Mouse (Mus musculus) kidney, embryonic 15.5 days (tissue): ENCODE measurements around the gene Taf3. TPM values are rescaled to one million over a fixed set of nuclear protein-coding genes. Genes with fewer than 3 reads are reported as not detected.

Experiments
- ATAC-seq: fragments of 200-750 bp; cut with Nextera tagmentation; replicated peaks from 2 replicates; pipeline ENCODE4 v1.8.0; 2017; ENCODE audit warnings: moderate TSS enrichment; ENCODE audit not compliant: low FRiP score
- H3K27ac ChIP-seq: fragments of 300-500 bp; sonication (generic); 2 replicates; pipeline ENCODE4 v1.5.1; 2015; ENCODE audit warnings: mild to moderate bottlenecking, inconsistent platforms
- H3K27me3 ChIP-seq: fragments of 300-500 bp; sonication (generic); 2 replicates; pipeline ENCODE4 v1.6.1; 2015; ENCODE audit warnings: inconsistent platforms
- H3K36me3 ChIP-seq: fragments of 300-500 bp; sonication (generic); 2 replicates; pipeline ENCODE4 v1.6.1; 2015; ENCODE audit warnings: inconsistent platforms
- H3K4me1 ChIP-seq: fragments of 300-500 bp; sonication (generic); 2 replicates; pipeline ENCODE4 v1.6.1; 2015; ENCODE audit warnings: inconsistent platforms
- H3K4me2 ChIP-seq: fragments of 300-500 bp; sonication (generic); 2 replicates; pipeline ENCODE4 v1.6.1; 2015; ENCODE audit warnings: moderate library complexity, mild to moderate bottlenecking, inconsistent platforms
- H3K4me3 ChIP-seq: fragments of 300-500 bp; sonication (generic); replicated peaks from 2 replicates; pipeline ENCODE4 v1.5.1; 2015; ENCODE audit warnings: mild to moderate bottlenecking, inconsistent platforms
- H3K9ac ChIP-seq: fragments of 300-500 bp; sonication (generic); 2 replicates; pipeline ENCODE4 v1.6.1; 2015; ENCODE audit warnings: mild to moderate bottlenecking, inconsistent platforms
- H3K9me3 ChIP-seq: fragments of 300-500 bp; sonication (generic); replicated peaks from 2 replicates; pipeline ENCODE4 v1.6.1; 2016; ENCODE audit warnings: inconsistent platforms
- WGBS: fragments of 180-500 bp; shearing (Covaris S2); methylation state at CpG from one replicate; pipeline ENCODE4 v1.1.7; 2015; ENCODE audit warnings: mixed read lengths; 5-methylcytosine and 5-hydroxymethylcytosine counted together
- polyA plus RNA-seq: library from polyadenylated mRNA; unstranded; fragments of >200 nt; fragmentation: Nextera tagmentation; extraction: Ambion mirVana; gene quantifications from 2 replicates; pipeline ENCODE4 v1.2.1, GENCODE M21; 2015

Taf3 gene
- polyA plus RNA-seq, 1 experiment from 2014 or later: 16.4 TPM

DNA sequence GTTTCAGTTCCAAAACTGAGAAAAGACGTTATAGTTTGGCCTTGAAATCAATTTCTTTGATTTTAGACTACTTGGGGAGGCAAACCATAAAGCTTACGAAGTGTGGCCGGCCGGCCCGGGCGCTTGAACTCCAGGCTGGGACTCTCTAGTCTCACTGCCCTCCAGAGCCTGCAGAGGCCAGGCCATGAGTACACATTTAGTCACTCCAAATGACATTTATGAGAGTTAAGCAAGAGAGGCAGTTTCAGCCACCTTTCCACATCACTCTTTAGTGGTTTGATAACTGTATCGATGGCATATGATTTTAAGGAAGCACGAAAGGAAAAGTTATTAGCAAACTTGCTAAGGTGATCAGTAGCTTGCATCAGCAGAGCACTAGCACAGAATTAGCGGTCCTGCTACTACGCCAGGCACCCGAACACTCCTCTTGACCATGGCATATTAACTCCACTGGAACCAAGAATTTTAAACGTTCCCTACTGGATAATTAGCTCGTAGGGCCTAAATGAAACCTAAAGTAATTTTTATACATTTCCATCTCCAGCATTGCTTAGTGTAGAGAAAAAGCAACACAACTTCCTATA lies 38.6 kb downstream of the Taf3 start:
- ATAC-seq: peak; percentile 63; the same call in 1 of the 2 replicates
- no peaks in the 10 kb centered on the region for H3K36me3 ChIP-seq
- H3K9me3 ChIP-seq: no peaks in the 10 kb centered on the region
- no peak overlapping the region for H3K4me3 ChIP-seq
- peaks cover 12% of the 10 kb centered on the region; the same call in 1 of the 2 replicates for H3K4me1 ChIP-seq
- H3K4me2 ChIP-seq: peak overlapping the region; percentile 20; the same call in 1 of the 2 replicates
- H3K27ac ChIP-seq: peak overlapping the region; percentile 29; the same call in 1 of the 2 replicates
- H3K9ac ChIP-seq: no peak overlapping the region
- no peaks in the 10 kb centered on the region for H3K27me3 ChIP-seq
- 59% methylated on average over 13 of the region's 13 CpGs for WGBS

- 77% methylated on average over 4 of the region's 4 CpGs for WGBS
- ATAC-seq: no peak
- Histone ChIP-seq H3K27me3 (no peaks in the 10 kb centered on the region), H3K4me1 (peaks cover 14% of the 10 kb centered on the region; the same call in 1 of the 2 replicates), H3K4me3 (no peak overlapping the region), H3K36me3 (no peaks in the 10 kb centered on the region), H3K27ac (no peak overlapping the region), H3K4me2 (peak overlapping the region; percentile 15; the same call in 1 of the 2 replicates), H3K9ac (0 out of 2 replicates have a peak overlapping the region, but pooled peaks have one; percentile 5), H3K9me3 (no peaks in the 10 kb centered on the region)
Observed at GRCm38 (mm10) chr2:10008593-10008992, 39.8 kb downstream of the Taf3 start.

GRCm38 (mm10) chr2:10004960-10005621 lies 43.3 kb downstream of the Taf3 start:
- WGBS: 79% methylated on average over 8 of the region's 8 CpGs
- no peak for ATAC-seq
- Histone ChIP-seq H3K4me1 (peaks cover 20% of the 10 kb centered on the region; the same call in 1 of the 2 replicates), H3K9ac (no peak overlapping the region), H3K4me3 (no peak overlapping the region), H3K27me3 (no peaks in the 10 kb centered on the region), H3K36me3 (no peaks in the 10 kb centered on the region), H3K9me3 (no peaks in the 10 kb centered on the region), H3K4me2 (no peak overlapping the region), H3K27ac (peak overlapping the region; percentile 60; the same call in 1 of the 2 replicates)

DNA sequence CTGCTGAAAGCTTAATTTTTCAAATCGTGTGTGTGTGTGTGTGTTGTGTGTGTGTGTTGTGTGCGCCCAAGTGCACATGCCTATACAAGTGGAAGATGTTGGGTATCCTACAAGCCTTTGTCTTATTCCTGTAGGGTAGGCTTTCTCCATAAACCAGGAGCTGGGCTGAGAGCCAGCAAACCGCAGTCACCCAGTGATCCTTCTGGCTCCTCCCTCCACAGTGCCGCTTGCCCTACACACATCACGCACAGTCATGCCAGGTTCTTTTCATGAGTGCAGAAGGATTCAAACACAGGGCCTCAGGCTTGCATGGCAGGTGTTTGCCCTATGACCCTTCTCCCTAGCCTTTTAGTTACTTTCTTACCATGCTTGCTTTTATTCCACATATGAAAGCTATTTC lies 45.0 kb downstream of the Taf3 start:
- H3K4me1 ChIP-seq: peaks cover 20% of the 10 kb centered on the region; the same call in 1 of the 2 replicates
- H3K9me3 ChIP-seq: no peaks in the 10 kb centered on the region
- ATAC-seq: peak; percentile 43; the same call in 1 of the 2 replicates
- H3K9ac ChIP-seq: no peak overlapping the region
- H3K4me2 ChIP-seq: no peak overlapping the region
- WGBS: 87% methylated on average over 5 of the region's 5 CpGs
- H3K27ac ChIP-seq: no peak overlapping the region
- no peaks in the 10 kb centered on the region for H3K27me3 ChIP-seq
- no peaks in the 10 kb centered on the region for H3K36me3 ChIP-seq
- H3K4me3 ChIP-seq: no peak overlapping the region

DNA sequence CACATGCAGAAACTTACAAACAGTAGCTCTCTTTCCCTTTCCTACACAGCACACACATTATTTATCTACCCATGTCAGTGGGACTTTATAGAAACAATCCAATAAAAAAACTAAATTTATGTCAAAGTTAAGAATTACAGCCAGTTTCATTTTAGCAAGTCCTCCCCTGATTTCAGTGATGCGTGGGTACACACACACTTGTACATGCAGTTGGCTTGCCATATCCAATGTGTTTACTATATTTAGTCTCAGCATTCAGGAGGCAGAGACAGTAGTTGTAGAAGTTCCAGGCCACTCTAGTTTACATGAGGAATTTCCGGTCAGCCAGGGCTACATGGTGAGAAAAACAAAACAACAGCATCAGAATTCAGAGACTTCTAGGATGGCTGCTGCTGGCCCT lies 46.8 kb downstream of the Taf3 start:
- no peaks in the 10 kb centered on the region for H3K36me3 ChIP-seq
- H3K27me3 ChIP-seq: no peaks in the 10 kb centered on the region
- WGBS: 77% methylated on average over 2 of the region's 2 CpGs
- no peaks in the 10 kb centered on the region for H3K9me3 ChIP-seq
- no peak overlapping the region for H3K4me2 ChIP-seq
- H3K4me1 ChIP-seq: peaks cover 20% of the 10 kb centered on the region; the same call in 1 of the 2 replicates
- no peak overlapping the region for H3K9ac ChIP-seq
- no peak for ATAC-seq
- no peak overlapping the region for H3K27ac ChIP-seq
- H3K4me3 ChIP-seq: no peak overlapping the region

DNA sequence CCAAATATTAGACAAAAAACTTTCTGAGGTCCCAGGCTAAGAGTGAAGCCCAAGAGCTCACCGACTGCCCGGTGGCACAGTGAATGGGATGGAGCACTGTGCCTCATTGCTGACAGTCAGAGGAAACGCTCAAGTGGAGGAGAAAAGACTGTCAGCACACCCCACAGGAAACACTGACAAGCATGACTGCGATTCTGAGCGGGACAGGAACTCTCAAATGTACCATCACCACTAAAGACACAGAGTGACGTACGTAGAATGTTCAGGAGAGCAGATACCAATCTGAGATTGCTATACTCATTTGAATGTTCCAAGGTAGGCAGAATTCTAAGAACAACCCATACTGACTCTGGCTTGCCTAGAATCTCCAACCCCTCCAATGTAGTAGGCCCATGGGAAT lies 50.9 kb downstream of the Taf3 start:
- Histone ChIP-seq H3K36me3 (no peaks in the 10 kb centered on the region), H3K9me3 (no peaks in the 10 kb centered on the region), H3K4me1 (peaks cover 4% of the 10 kb centered on the region; the same call in 1 of the 2 replicates), H3K4me3 (no peak overlapping the region), H3K27me3 (peaks cover 16% of the 10 kb centered on the region), H3K27ac (no peak overlapping the region), H3K9ac (no peak overlapping the region), H3K4me2 (no peak overlapping the region)
- 82% methylated on average over 7 of the region's 7 CpGs for WGBS
- no peak for ATAC-seq

GRCm38 (mm10) chr2:9996111-9996510 lies 52.3 kb downstream of the Taf3 start:
- no peak overlapping the region for H3K4me3 ChIP-seq
- no peaks in the 10 kb centered on the region for H3K4me1 ChIP-seq
- peak; percentile 56; the same call in 1 of the 2 replicates for ATAC-seq
- H3K27ac ChIP-seq: 0 out of 2 replicates have a peak overlapping the region, but pooled peaks have one; percentile 20
- no peak overlapping the region for H3K4me2 ChIP-seq
- peaks cover 20% of the 10 kb centered on the region for H3K27me3 ChIP-seq
- H3K9ac ChIP-seq: no peak overlapping the region
- WGBS: 64% methylated on average over 5 of the region's 5 CpGs
- H3K9me3 ChIP-seq: no peaks in the 10 kb centered on the region
- H3K36me3 ChIP-seq: no peaks in the 10 kb centered on the region

GRCm38 (mm10) chr2:9990690-9991229 lies 57.6 kb downstream of the Taf3 start:
- no peak overlapping the region for H3K4me2 ChIP-seq
- H3K27me3 ChIP-seq: peaks cover 23% of the 10 kb centered on the region
- H3K36me3 ChIP-seq: no peaks in the 10 kb centered on the region
- no peak overlapping the region for H3K4me3 ChIP-seq
- H3K9ac ChIP-seq: no peak overlapping the region
- H3K27ac ChIP-seq: no peak overlapping the region; the same call in 1 of the 2 replicates
- H3K9me3 ChIP-seq: no peaks in the 10 kb centered on the region
- WGBS: 20% methylated on average over 4 of the region's 4 CpGs
- H3K4me1 ChIP-seq: peaks cover 21% of the 10 kb centered on the region
- ATAC-seq: peak; percentile 72

GRCm38 (mm10) chr2:9989649-9990547 lies 58.5 kb downstream of the Taf3 start:
- H3K9me3 ChIP-seq: no peaks in the 10 kb centered on the region
- peaks cover 22% of the 10 kb centered on the region for H3K4me1 ChIP-seq
- peaks cover 18% of the 10 kb centered on the region for H3K27me3 ChIP-seq
- peak; percentile 24; the same call in 1 of the 2 replicates for ATAC-seq
- no peak overlapping the region for H3K4me3 ChIP-seq
- 60% methylated on average over 17 of the region's 17 CpGs for WGBS
- peak overlapping the region; percentile 77 for H3K27ac ChIP-seq
- H3K4me2 ChIP-seq: no peak overlapping the region
- no peaks in the 10 kb centered on the region for H3K36me3 ChIP-seq
- H3K9ac ChIP-seq: no peak overlapping the region

DNA sequence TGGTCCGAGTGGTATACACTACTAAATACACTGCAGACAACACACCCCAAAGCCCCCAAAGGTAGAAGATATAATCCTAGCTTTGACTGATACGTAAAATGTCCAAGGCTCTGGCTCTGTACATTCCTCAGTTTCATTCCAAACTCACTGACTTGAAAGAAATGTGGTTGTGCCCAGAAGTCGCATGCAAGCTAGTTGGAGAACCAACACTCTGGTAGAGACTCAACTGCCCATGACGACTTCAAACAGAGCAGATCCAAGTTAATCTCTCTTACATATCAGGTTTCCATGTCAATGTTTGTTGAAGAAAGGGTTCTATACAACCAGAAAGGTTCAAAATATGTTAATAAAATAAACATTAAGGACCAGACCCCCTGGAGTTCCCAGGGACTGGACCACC lies 60.1 kb downstream of the Taf3 start:
- ATAC-seq: peak; percentile 55

GRCm38 (mm10) chr2:9985979-9986447 lies 62.4 kb downstream of the Taf3 start:
- no peaks in the 10 kb centered on the region for H3K9me3 ChIP-seq
- H3K27me3 ChIP-seq: 0 out of 2 replicates have a peak, but pooled peaks cover 6% of the 10 kb centered on the region
- no peak overlapping the region for H3K4me2 ChIP-seq
- WGBS: 9% methylated on average over 6 of the region's 6 CpGs
- H3K36me3 ChIP-seq: no peaks in the 10 kb centered on the region
- H3K9ac ChIP-seq: no peak overlapping the region
- ATAC-seq: no peak
- no peak overlapping the region for H3K4me3 ChIP-seq
- peaks cover 35% of the 10 kb centered on the region for H3K4me1 ChIP-seq
- no peak overlapping the region for H3K27ac ChIP-seq

More for the DNA sequence above, 60.1 kb downstream of the Taf3 start:
- Histone ChIP-seq H3K27ac (peak overlapping the region; percentile 77), H3K4me1 (peaks cover 26% of the 10 kb centered on the region), H3K4me3 (no peak overlapping the region), H3K4me2 (no peak overlapping the region), H3K36me3 (no peaks in the 10 kb centered on the region), H3K9ac (no peak overlapping the region), H3K9me3 (no peaks in the 10 kb centered on the region), H3K27me3 (0 out of 2 replicates have a peak, but pooled peaks cover 10% of the 10 kb centered on the region)
- 58% methylated on average over 4 of the region's 4 CpGs for WGBS
